Mouse (Mus musculus) ES-Bruce4 (cell line): ENCODE results near the gene Lrrc4b. TPM values are rescaled to one million over a fixed set of nuclear protein-coding genes. Genes with fewer than 3 reads are reported as not detected.

Experiments used
- H3K27ac ChIP-seq: 2 replicates; pipeline ENCODE4 v1.5.1; 2012; ENCODE audit warnings: low read length, inconsistent platforms; ENCODE audit not compliant: insufficient read depth
- H3K27me3 ChIP-seq: 2 replicates; pipeline ENCODE4 v1.6.1; 2012; ENCODE audit warnings: mild to moderate bottlenecking, low read length, inconsistent platforms; ENCODE audit not compliant: control insufficient read depth, poor library complexity, insufficient read depth, severe bottlenecking
- H3K36me3 ChIP-seq: 2 replicates; pipeline ENCODE4 v1.6.1; 2012; ENCODE audit warnings: inconsistent platforms, mild to moderate bottlenecking, low read length, moderate library complexity; ENCODE audit not compliant: control insufficient read depth, poor library complexity, insufficient read depth, severe bottlenecking
- H3K4me1 ChIP-seq: one replicate; pipeline ENCODE4 v1.8.1; 2011; ENCODE audit warnings: low read length; ENCODE audit not compliant: control insufficient read depth, insufficient read depth
- H3K4me3 ChIP-seq: 2 replicates; pipeline ENCODE4 v1.5.1; 2011; ENCODE audit warnings: low read depth, mild to moderate bottlenecking, low read length
- H3K9ac ChIP-seq: 2 replicates; pipeline ENCODE4 v1.6.1; 2012; ENCODE audit warnings: low read depth, mild to moderate bottlenecking, inconsistent platforms; ENCODE audit not compliant: poor library complexity, severe bottlenecking
- H3K9me3 ChIP-seq: replicated peaks from 2 replicates; pipeline ENCODE4 v1.6.1; 2012; ENCODE audit warnings: mild to moderate bottlenecking, low read length, inconsistent platforms; ENCODE audit not compliant: control insufficient read depth, poor library complexity, insufficient read depth, severe bottlenecking
- CTCF ChIP-seq: IDR thresholded peaks from one replicate; pipeline ENCODE4 v1.8.1; 2011; ENCODE audit warnings: low read depth, low read length
- EP300 ChIP-seq: IDR thresholded peaks from 2 replicates; pipeline ENCODE4 v1.6.1; 2011; ENCODE audit warnings: low read depth, low read length; ENCODE audit not compliant: insufficient read depth
- POLR2A ChIP-seq: IDR thresholded peaks from one replicate; pipeline ENCODE4 v1.8.1; 2011; ENCODE audit warnings: low read length; ENCODE audit not compliant: insufficient read depth
- polyA plus RNA-seq: library from polyadenylated mRNA; stranded (reverse); fragments of >200 nt; gene quantifications from 2 replicates; pipeline ENCODE4 v1.2.4, GENCODE M21; 2011; ENCODE audit warnings: low read depth; ENCODE audit not compliant: missing spikeins, insufficient read depth, insufficient read length

Lrrc4b gene
- polyA plus RNA-seq, 1 experiment: not detected

DNA sequence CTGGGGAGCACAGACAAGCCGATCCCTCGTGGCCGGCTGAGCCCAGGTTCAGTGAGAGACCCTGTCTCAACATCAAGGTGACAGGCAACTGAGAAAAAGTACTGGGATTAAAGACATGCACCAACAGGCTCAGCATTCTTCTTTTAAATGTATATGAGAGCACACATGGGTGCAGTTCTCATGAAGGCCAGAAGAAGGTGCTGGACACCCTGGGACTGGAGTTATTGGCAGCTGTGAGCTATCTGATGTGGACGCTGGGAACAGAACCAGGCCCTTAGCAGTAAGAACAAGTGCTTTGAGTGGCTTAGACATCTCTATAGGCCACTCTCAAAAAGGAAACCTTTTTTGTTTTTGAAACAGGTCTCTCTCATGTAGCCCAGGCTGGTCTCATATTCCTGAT lies 17.7 kb upstream of the Lrrc4b start:
- no peaks in the 10 kb centered on the region for H3K9me3 ChIP-seq
- H3K27me3 ChIP-seq: no peaks in the 10 kb centered on the region
- H3K4me3 ChIP-seq: no peak overlapping the region
- TF ChIP-seq CTCF: peak; percentile 25
- TF ChIP-seq POLR2A: no peak
- no peaks in the 10 kb centered on the region for H3K36me3 ChIP-seq
- peaks cover 2% of the 10 kb centered on the region for H3K4me1 ChIP-seq
- H3K9ac ChIP-seq: no peak overlapping the region
- no peak overlapping the region for H3K27ac ChIP-seq

DNA sequence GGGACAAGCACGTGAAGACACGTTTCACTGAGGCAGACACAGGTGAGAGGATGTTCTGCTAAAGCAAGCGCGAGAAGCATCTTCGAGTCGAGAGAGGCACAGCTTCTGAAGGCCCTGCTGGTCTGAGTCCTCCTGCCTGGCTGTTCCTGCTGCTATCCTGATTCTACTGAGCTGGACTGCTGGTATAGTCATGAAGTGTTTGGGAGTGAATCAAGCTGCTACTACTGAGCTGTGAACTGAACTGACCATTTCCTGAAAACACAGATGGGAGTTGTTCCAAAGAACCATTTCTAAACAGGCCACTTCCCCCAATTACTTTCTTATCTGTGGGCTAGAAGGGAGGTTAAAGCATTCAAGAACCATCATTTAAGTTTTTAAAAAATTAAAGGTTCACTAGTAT lies 15.5 kb upstream of the Lrrc4b start:
- Histone ChIP-seq H3K9ac (no peak overlapping the region), H3K36me3 (no peaks in the 10 kb centered on the region), H3K4me1 (peaks cover 2% of the 10 kb centered on the region), H3K4me3 (no peak overlapping the region), H3K27ac (no peak overlapping the region), H3K9me3 (no peaks in the 10 kb centered on the region), H3K27me3 (no peaks in the 10 kb centered on the region)
- no peak for TF ChIP-seq CTCF
- no peak for TF ChIP-seq POLR2A
- TF ChIP-seq EP300: no peak

DNA sequence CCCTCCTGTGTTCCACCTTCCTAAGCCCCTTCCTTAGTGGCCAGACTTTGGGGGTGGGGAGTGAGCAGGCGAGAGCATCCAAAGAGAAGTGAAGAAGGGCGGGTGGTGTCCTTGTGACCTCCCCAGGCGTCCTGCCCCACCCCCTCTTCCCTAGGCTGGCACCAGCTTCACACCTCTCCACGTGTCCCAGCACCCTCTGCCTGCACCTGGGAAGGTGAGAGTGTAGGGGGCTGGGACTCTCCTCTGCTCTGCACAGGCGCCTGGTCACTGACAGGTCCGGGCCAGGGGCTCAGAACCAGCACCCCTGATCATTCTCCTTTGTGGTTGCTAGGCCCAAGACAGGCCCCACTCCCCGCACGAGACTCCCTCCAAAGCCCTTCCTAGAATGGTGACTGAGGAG lies 1.2 kb upstream of the Lrrc4b start:
- Histone ChIP-seq H3K9me3 (no peaks in the 10 kb centered on the region), H3K36me3 (no peaks in the 10 kb centered on the region), H3K4me1 (no peaks in the 10 kb centered on the region), H3K4me3 (peak overlapping the region; percentile 67), H3K27me3 (no peaks in the 10 kb centered on the region; the same call in 1 of the 2 replicates), H3K9ac (no peak overlapping the region), H3K27ac (no peak overlapping the region)
- no peak for TF ChIP-seq EP300
- TF ChIP-seq CTCF: no peak
- no peak for TF ChIP-seq POLR2A

DNA sequence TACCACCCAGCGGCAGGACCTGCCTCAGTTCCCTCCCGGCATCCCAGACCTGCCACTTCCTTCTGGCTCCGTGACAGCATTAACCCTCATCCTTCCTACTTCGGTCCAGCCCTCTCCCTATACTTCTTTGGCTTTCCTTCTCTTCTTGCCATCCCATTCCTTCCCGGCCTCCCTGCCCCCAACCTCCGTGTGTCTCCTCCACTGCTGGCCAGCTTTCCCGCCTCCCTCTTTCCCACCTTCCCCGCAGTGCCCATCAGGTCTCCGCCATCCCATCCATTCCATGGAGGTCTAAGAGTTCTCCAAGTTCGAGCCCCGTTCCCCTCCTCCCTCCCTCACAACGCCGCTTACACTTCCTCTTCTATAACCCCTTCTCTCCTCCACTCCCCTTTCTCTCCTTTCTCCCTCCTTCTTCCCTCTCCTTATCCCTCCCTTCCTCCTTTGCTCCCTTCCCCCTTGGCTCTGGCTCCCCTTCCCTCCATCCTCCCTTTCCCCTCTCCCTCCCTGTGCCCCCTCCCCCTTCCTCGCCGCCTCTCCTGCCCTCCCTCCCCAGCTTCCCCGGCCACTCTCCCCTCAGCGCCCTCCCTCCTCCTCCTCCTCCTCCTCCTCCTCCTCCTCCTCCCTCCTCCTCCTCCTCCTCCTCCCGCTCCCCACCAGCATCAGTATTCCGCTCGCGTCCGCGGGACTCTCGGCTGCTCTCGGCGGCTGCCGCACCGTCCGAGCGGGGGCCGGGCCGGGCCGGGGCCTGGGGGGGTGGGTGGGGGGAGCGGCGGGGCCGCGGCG lies 457 bp upstream of the Lrrc4b start:
- H3K9ac ChIP-seq: peak overlapping the region; percentile 40; the same call in 1 of the 2 replicates
- no peaks in the 10 kb centered on the region for H3K36me3 ChIP-seq
- H3K27me3 ChIP-seq: no peaks in the 10 kb centered on the region; the same call in 1 of the 2 replicates
- no peak for TF ChIP-seq CTCF
- no peak for TF ChIP-seq POLR2A
- TF ChIP-seq EP300: no peak
- H3K9me3 ChIP-seq: no peaks in the 10 kb centered on the region
- H3K4me1 ChIP-seq: no peaks in the 10 kb centered on the region
- H3K27ac ChIP-seq: no peak overlapping the region
- peak overlapping the region; percentile 67 for H3K4me3 ChIP-seq

DNA sequence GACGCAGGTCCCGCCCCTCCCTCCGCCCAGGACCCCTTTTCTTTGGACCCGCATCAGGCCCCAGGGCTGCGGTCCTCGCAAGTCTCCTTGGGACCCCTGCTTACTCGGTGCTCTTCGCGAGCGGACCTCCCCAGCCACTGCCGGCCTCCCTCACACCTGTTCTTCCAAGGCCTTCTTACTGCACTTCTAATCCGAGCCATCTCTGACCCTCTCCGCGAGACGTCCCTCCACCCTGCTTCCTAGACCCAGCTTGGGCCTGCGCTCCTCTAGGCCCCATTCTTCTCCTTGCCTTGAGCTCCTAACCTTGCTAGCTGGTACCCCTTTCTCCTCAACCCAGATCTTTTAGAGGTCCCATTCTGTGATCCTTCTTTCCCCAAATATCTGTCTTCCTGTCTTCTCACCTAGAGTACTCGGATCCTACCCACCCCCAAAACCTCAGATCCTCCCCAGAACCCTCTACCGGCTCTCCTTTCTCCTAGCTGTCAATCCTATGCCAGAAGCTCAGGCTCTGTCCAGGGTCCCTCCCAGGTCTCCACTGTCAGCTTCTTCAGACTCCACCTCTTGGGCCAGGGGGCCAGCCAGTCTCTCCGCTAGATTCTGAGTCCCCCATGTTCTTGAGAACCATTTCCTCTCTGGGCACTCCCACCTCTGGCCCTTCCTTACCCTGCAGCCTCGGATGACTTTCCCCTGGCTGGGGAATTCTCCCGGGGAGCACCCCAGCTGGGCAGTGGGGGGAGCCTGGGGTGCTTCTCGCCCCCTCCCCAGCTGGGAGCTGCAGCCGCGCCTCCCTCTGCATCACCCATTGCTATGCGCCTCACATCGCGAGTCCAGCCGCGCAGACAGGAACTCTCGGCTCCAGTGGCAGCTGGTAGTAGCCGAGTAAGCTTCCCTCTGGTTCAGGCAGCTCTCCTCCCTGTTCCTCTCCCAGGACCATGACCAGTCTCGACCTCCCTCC lies 993 bp downstream of the Lrrc4b start:
- Histone ChIP-seq H3K36me3 (no peaks in the 10 kb centered on the region), H3K9me3 (no peaks in the 10 kb centered on the region), H3K27me3 (no peaks in the 10 kb centered on the region; the same call in 1 of the 2 replicates), H3K27ac (no peak overlapping the region), H3K4me3 (peak overlapping the region; percentile 42), H3K9ac (no peak overlapping the region), H3K4me1 (peaks cover 2% of the 10 kb centered on the region)
- TF ChIP-seq EP300: no peak
- TF ChIP-seq CTCF: no peak
- TF ChIP-seq POLR2A: no peak
